Mouse (Mus musculus) lung, postnatal 0 days (tissue): ENCODE measurements around the gene Cish.

Source experiments
- CTCF ChIP-seq: IDR thresholded peaks from 2 replicates; pipeline ENCODE4 v1.5.1; 2016; ENCODE audit warnings: antibody characterized with exemption, mild to moderate bottlenecking
- EP300 ChIP-seq: IDR thresholded peaks from 2 replicates; pipeline ENCODE4 v1.6.1; 2016; ENCODE audit warnings: antibody characterized with exemption, mild to moderate bottlenecking, control low read depth

DNA sequence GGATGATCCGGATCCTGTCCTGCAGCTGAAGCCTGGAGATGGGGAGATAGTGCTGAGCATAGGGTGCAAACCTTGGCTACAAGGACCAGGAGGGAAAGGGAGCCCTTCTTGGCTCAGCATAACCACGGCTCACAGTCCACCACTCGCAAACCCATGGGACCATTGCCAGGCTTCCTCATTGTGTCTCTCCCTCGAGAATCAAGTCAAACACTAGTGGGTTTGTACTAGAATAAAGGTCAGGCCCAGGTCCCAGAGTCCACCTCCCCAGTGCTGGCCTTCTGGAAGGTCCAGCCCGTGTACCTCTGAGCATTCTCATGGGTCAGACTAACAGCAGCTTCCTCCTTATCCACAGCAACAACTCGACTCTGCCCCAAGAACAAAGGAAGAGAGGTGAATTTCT lies 35.0 kb downstream of the Cish start:
- TF ChIP-seq CTCF, result no peak
- TF ChIP-seq EP300, result no peak
